Mouse (Mus musculus) megakaryocyte, adult 5-6 weeks (primary cell): ENCODE measurements around the gene Tnrc6a. TPM values are rescaled to one million over a fixed set of nuclear protein-coding genes. Genes with fewer than 3 reads are reported as not detected.

Source experiments
- ATAC-seq: 2 replicates; pipeline ENCODE4 v1.8.0; 2016; ENCODE audit warnings: mild to moderate bottlenecking, inconsistent platforms; ENCODE audit not compliant: poor library complexity, severe bottlenecking
- total RNA-seq, 2 experiments: library from RNA; stranded (forward) in 1 of 2; stranded (reverse) in 1 of 2; fragments of 153-499, 151-499 nt in 1 of 2; fragments of 221-1000, 200-1000 nt in 1 of 2; gene quantifications; 2 replicates each; pipeline versions ENCODE4 v1.2.3 to v1.2.4; 2015 to 2017

Gene Tnrc6a
- total RNA-seq, 2 experiments from 2014 or later: 22.2 to 23.3 TPM

DNA sequence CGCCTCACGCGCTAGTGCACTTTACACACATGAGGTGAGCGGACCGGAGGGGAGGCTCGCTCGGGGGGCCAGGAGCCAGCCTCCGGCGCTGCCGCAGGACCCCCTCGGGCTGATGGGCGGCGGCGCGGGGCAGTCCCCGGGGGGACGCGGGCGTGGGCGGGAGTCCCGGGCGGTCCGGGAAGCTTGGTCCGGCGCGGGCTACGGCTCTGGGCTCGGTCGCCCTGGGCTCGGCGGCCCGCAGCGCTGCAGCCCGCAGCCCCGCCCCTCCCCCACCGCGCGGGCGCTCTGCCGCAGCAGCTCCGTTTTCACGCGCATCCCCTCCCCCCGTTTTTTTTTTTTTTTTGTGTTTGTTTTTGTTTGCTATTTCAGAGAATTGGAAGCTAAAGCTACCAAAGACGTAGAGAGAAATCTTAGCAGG is 623 bp downstream of the Tnrc6a start:
- ATAC-seq: no peak

DNA sequence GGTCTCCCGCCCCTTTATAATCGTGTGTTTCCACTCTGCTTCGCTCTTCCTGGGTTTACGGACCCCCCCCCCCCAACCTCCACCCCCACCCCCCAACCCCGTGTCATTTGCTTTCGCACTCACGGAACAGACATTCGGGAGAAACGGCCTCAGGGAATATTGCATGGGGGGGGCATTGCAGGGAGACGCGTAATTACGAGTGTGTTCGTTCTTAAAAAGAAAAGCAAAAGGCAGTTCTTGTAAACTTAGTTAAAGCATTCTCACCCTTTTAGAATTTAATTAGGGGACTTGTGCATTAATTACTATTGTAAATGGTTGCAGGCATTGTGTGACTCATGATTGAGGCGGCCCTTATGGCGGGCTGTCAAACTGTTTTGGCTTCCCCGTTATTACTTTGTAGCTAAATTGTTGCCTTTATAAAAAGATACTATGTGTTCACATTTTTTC is 1.1 kb downstream of the Tnrc6a start:
- no peak for ATAC-seq

DNA sequence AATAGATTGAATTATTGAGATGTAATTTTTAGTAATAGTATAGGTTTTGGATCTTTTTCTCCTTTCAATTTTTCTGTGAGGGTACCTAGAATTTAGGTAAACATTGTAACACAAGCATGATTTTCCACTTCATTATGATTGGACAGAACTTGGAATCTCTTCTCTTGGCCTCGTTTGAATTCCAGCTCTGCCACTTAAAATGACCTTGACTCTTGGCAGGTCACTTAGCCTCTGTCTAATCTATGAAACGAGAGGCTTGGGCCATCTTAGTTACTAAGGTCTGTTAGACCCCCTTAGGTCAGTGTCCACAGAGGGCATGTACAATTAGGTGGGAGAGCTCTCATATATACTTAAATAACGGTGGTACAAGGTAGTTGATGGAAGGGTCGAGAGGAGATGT is 2.4 kb downstream of the Tnrc6a start:
- no peak for ATAC-seq

DNA sequence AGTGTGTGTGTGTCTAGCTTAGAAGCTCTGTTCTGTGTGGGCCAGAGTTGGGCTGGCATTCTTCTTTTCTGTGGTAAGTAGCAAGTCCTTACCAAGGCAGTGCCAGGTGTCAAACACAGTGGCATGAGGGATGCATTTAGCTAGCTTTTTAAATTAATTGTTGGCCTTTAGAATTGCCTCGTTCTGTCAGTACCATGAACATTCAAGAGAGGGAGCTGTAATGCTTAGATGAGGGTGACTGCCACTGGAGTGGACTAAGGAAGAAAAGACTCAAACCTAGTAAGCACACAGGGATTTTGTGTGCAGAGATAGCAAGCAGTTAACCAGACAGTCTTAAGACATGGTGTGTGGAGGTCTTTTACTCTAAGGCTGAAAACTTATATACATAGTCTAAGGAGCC is 3.6 kb downstream of the Tnrc6a start:
- no peak for ATAC-seq

DNA sequence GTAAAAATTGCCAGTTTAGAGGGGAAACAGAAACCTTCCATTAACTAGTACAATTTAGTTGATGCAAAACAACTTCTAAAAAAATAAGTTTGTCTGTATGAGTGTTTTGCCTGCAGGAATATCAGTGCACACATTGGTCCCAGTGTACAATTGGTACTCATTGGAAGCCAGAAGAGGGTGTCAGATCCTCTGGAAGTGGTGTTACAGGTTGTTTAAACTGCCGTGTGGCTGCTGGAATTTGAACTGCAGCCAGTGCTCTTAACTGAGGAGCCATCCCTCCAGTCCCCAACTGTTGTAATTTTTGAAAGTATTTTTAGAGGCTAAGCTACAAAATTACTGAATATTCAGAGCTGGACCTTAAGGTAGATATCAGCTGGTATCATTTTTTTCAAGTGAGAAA is 4.3 kb downstream of the Tnrc6a start:
- ATAC-seq: no peak

DNA sequence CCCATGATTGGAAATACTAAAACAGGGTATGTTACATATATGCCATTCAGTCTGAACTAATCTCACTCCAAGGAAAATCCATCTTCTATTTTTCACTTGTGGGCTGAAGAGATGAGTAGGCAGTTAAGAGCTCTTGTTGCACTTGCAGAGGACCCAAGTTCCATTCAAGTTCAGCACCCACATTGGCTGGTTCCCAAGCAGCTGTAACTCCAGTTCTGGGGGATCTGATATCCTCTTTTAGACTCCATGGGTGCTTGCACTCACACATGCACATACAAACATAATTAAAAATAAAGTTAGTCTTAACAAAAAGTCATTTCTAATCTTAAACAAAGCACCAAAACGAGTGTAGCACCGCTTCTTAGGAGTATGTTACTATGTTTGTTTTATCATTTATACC is 5.4 kb downstream of the Tnrc6a start:
- no peak for ATAC-seq

DNA sequence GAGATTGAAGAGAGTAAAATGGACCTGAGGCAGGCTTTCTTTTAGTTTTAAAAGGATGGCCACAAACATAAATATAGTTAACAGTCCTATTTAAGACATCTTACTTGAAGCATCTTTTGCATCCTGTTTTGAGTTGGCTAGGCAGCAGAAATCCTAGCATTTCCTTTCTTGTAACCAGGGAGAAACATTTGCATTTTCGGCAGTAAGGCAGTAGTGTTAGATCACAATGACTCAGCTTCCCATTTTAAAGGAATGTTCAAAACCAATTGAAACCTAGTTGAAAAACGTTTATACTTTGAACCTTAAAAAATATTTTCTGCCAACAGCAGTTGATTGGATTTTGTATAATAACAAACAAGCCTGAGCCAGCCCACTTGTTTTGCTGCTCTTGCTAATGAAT is 6.5 kb downstream of the Tnrc6a start:
- ATAC-seq: no peak

DNA sequence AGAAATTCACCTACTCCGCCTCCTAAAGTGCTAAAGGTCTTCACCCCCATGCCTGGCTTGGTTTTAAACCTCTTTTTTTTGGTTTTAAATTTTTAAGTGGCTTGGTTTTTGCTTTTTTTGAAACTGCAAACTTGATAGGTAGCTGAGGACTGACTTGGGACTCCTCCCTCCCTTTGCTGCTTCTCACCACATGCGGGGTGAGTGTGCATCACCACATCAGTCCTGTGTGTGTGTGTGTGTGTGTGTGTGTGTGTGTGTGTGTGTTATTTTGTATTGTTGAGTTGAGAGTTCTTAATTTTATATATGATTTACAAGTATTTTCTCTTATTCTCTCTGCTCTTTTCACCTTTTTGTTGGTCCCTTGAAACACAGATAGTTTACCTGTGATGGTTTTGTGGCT is 8.7 kb downstream of the Tnrc6a start:
- ATAC-seq: no peak

DNA sequence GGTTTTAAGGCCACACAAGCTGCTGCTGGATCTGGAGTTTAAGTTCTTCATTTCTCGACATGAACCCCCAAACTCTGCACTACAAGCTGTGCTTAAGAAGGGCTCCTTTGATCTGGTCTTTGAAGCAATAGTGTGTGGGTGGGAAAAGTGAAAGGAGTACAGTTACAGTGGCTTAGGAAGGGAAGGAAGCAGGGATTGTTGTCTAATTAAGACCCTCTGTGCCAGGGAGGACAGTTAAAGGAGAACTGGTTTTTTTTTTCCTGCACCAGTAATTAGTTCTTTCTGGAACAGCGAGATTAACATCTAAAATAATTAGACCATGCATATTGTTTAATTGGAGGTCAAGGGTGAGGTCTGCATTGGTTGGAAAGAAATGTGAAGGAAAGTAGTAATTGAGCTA is 11.2 kb downstream of the Tnrc6a start:
- no peak for ATAC-seq

DNA sequence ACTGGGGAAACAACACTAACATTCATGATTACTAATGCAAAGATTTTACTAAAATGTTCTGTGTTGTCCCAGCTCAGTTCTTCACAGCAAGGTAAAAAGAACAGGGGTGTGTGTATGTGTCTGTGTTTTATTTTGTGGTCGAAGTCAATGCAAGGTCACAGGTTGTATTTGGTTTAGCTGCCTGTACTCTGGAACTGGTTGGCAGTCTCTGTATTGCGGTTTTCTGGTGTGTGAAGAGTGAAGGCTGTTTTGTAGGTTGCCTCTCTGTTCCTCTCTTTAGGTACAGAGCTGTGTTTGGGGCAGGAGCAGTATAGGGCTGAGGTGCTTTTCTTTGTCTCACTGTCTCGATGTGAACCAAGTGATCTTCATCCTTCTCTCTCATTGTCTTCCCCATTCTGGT is 12.0 kb downstream of the Tnrc6a start:
- ATAC-seq: no peak

DNA sequence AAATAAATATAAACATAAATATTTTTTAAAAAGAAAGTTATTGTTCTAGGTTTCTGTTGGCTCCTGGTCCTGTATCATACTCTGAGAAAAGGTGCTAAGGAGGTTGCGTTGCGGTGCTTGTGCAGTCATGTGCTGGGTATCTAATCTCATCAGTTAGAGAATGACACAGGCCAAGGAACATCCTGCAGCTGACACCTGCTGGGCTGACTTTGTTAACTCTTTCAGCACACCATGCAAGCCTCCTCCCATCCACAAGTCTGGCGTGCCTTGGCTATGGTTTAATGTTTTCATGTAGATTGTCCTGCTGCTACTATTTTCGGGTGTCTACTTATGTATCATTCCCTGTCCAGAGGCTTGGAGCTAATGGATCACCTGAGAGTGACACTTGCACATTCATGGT is 14.3 kb downstream of the Tnrc6a start:
- no peak for ATAC-seq

DNA sequence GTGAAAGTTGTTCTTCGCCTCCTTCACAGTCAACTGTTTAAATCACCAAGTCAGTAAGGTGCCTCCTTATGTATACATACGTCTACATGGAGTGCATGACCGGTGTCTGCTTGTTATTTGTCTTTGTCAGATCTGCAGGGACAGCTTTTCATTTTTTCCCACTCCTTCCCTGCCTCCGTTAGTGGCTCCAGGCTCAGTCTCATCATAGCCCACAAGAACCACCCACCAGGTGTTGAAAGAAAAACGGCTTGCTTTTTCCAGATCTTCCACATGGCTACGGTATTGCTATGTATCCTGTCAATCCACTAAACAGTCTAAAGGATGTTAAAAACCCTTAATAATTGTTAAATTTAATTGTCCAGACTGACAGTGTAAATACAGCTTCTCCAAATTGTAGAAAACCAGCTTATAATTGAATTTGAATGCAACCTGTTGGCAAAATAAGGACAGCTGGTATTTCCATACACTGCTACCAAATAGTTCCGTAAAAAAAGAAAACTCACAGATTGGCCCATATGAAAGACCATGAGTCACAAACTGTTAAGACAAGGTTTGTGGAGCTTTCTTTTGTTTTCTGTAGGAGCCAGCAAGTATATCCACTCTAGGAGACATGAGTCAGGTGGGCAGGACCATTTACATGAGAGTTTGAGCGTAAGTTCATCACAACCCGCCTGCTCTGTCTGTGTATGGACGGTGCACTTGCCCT is 22.6 kb downstream of the Tnrc6a start:
- ATAC-seq: no peak

DNA sequence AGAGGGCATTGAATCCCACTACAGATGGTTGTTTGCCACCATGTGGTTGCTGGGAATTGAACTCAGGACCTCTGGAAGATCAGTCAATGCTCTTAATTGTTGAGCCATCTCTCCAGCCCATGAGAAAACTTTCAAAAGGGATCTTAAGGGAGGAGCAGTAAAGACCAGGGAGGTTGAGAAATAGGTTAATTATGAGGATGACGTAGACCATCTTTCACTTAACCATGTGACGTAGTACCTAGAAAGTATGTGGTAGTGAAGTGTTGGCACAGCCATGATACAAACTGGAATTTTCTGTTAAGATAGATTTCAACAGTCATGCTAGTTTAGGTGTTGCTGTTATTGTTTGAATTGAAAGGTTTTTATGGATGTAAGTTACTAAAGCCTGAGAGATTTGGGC is 24.1 kb downstream of the Tnrc6a start:
- no peak for ATAC-seq

DNA sequence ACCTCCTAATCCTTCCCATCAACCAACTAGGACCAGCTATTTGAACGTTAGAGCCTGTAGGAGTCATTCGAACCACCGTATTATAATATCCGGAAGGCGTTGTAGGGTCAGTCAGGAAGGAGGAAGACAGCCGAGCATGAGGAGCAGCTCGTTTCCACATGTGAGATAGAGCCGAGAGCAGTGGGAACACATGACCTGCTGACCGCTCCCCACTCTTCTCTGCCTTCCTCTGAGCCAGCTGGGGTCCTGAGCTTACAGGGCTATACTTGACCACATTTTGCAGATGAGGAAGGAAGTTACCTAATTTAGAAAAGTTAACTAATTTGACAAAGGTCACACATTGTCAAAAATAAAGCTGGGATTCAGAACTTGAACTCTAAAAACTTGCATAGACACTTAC is 25.2 kb downstream of the Tnrc6a start:
- peak; percentile 96 for ATAC-seq

DNA sequence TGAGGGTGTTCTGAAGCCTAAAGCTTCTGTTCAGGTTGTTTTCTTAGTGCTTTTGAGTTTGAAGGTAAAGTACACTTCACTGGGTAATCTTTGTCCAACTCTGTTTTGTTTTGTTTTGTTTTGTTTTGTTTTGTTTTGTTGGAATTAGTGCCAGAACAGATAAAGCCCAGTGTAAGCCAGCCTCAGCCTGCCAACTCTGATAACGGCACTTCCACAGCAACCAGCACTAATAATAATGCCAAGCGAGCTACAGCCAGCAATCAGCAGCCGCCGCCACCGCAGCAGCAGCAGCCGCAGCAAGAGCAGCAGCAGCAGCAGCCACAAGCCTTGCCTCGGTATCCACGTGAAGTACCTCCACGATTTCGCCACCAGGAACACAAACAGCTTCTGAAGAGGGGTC is 38.7 kb downstream of the Tnrc6a start:
- no peak for ATAC-seq

DNA sequence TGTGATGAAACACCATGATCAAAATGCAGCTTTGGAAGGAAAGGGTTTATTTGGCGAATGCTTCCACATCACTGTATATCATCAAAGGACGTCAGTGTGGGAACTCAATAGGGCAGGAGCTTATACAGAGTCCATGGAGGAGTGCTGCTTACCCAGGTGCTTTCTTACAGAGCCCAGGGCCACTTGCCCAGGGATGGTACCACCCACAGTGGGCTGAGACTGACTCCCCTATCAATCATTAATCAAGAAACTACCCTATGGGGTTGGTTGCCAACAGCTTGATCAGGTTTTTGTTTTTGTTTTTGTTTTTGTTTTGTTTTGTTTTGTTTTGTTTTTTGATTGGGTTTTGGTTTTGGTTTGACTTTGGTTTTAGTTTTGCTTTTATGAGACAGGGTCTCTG is 43.8 kb downstream of the Tnrc6a start:
- ATAC-seq: no peak

DNA sequence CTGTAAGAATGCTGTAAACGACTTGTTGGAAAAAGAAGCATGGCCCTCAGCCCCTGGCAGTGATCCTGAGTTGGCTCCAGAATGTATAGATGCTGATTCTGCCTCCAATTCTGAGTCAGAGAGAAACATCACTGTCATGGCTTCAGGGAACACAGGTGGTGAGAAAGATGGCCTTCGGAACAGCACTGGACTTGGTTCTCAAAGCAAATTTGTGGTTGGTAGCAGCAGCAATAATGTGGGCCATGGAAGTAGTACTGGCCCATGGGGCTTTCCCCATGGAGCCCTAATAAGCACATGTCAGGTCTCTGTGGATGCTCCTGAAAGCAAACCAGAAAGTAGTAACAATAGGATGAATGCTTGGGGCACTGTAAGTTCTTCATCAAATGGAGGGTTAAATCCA is 45.9 kb downstream of the Tnrc6a start:
- ATAC-seq: no peak

DNA sequence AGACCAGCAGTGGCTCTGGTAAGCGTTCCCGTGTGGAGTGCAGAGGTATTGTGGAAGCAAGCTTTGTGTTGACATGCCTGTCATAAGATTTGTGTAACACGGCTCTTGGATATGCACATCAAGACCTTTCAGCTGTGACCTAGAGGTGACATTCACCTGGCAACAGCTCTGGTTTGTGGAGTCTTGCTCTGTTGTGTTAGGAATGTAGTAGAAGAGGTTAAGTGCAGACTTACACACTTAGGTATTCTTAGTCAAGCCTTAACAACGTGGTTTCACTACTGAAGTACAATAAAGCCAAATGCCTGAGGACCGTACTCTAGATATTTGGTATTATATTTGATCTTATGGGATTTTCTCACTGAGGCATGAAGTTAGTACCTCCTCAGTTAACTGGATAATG is 48.4 kb downstream of the Tnrc6a start:
- ATAC-seq: no peak

DNA sequence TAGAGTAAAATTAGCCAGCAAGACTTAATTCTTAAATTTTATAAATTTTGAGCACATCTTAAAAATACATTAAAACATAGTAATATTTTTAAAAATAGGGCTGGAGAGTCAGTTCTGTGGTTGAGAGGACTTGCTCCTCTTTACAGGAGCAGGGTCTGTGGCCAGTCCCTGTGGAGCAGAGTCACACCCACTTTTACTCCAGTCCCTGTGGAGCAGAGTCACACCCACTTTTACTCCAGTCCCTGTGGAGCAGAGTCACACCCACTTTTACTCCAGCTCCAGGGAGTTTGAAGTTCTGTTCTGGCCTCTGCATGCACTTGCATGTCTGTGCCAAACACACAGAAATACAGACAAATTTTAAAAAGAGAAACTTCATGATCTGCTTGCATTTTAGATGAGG is 53.5 kb downstream of the Tnrc6a start:
- ATAC-seq: no peak

DNA sequence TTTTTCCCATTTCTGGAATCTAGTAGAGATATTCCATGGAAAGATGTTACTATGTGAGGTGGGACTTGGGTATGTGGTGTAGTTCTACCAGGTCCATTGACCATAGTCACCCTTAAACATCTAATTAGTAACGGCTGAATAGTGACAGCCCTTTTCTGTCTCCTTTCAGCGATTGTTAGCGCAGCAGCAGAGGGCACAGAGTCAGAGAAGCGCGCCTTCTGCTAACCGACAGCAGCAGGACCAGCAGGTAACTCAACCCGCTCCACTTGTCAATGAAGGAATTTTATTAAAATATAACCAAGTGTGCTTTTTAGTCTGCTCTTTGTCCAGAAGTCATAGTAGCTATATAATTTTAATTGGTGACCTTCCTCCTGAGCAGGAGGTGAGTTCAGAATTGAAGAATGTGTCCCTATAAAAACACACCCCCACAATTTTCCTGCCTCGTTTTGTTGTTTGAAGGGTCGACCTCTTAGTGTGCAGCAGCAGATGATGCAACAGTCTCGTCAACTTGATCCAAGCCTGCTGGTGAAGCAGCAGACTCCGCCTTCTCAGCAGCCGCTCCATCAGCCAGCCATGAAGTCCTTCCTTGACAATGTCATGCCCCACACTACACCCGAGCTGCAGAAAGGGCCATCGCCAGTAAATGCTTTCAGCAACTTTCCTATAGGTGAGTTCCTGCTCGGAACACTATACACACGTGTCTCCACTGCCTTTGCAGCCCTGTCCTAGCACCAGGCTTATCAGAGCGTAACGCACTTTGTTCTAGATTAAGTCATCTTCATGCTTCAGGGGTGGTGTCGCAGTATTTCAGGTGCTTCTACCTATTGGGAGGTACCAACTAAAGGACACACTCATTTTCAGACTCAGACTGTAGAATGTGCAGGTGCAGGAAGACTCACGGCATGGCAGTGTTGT is 58.4 kb downstream of the Tnrc6a start:
- ATAC-seq: no peak

DNA sequence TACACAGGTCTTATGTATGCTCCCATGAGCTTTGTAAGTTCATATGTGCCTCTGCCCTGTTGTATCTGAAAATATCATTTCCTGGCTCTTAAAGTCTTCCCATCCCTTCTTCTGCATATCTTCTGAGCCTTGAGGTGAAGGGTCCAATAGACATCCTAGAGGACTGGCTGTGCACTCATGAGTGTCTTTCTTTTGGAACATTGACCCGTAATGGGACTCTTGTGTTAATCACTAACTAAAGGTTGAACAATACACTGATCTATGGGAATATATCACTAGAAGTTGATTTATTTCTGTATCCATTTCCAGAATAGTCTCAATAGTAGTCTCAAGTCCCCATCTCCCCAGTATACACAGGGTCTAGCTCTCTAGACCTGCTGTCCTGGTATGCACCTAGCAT is 61.2 kb downstream of the Tnrc6a start:
- ATAC-seq: no peak

DNA sequence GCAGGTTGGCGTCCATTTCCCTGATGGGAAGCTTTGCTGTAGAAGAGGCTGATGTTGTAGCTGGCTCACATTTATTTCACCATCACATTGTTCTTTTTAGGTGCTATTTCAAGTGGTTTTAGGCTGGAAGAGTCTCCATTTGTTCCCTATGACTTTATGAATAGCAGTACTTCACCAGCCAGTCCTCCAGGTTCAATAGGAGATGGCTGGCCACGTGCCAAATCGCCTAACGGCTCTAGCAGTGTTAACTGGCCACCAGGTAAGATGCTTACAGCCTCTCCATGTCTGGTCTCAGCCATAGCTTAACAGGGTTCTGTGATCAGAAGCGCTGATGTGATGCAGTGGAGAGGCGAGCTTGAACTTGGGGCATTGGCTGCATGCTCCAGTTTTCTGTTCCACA is 62.8 kb downstream of the Tnrc6a start:
- ATAC-seq: no peak
